Mouse (Mus musculus) frontal cortex, postnatal 36 days (tissue): ENCODE results near the gene Gpr141.

Experiments used
- DNase-seq, 2 experiments: peaks; one replicate each; pipeline ENCODE4 v3.0.0; 2022; ENCODE audit warnings: low spot score in 2 of 2

The Gpr141 gene

GRCm38 (mm10) chr13:19730826-19731225, 93.2 kb downstream of the Gpr141 start:
- DNase-seq, result no peak

GRCm38 (mm10) chr13:19718954-19719353, 105.1 kb downstream of the Gpr141 start:
- DNase-seq, result no peak

- DNase-seq, result no peak
Measured at GRCm38 (mm10) chr13:19717201-19717600, 106.9 kb downstream of the Gpr141 start.

- DNase-seq, result no peak
Measured at GRCm38 (mm10) chr13:19703806-19704205, 120.3 kb downstream of the Gpr141 start.

GRCm38 (mm10) chr13:19701443-19702078, 122.5 kb downstream of the Gpr141 start:
- DNase-seq, result peak; percentile 44 to 78

GRCm38 (mm10) chr13:19700733-19701442, 123.2 kb downstream of the Gpr141 start:
- DNase-seq, result peak; percentile 3 to 11
